Mouse (Mus musculus) embryonic facial prominence, embryonic 12.5 days (tissue): ENCODE results near the gene Fut4. TPM values are rescaled to one million over a fixed set of nuclear protein-coding genes. Genes with fewer than 3 reads are reported as not detected.

ENCODE experiments used
- polyA plus RNA-seq: library from polyadenylated mRNA; unstranded; fragments of >200 nt; fragmentation: Nextera tagmentation; extraction: Ambion mirVana; gene quantifications from 2 replicates; pipeline ENCODE4 v1.2.1, GENCODE M21; 2016

The Fut4 gene
- polyA plus RNA-seq, 1 experiment from 2014 or later, result 4.6 TPM

Other genes starting within 250 kb of the Fut4 start
- 33.7 and 35.1 TPM in 2 replicates for gene Amotl1, start 107.3 kb downstream of the Fut4 start, polyA plus RNA-seq
- 0.08 and 0.18 TPM in 2 replicates for gene Piwil4, start 11.7 kb downstream of the Fut4 start, polyA plus RNA-seq
- 0.36 TPM in 1 of 2 replicates, not detected in the other for gene 1700012B09Rik, start 18.6 kb upstream of the Fut4 start, polyA plus RNA-seq
- 33.4 and 33.8 TPM in 2 replicates for gene Mre11a, start 32.3 kb upstream of the Fut4 start, polyA plus RNA-seq
- gene Ankrd49, start 32.5 kb upstream of the Fut4 start, polyA plus RNA-seq, result 46.9 and 47.7 TPM in 2 replicates
- gene Gpr83, start 107.8 kb upstream of the Fut4 start, polyA plus RNA-seq, result 0.38 and 0.40 TPM in 2 replicates
- gene Izumo1r, start 151.6 kb upstream of the Fut4 start, polyA plus RNA-seq, result 0.29 and 0.43 TPM in 2 replicates